Mouse (Mus musculus) forebrain, embryonic 11.5 days (tissue): ENCODE measurements at regions not wholly inside any gene's neighbourhood (a gene's known extent, or its start where the extent isn't known, plus 50 kb on each side); places are given as distances from the start of the nearest gene placed in this dataset.
"Not testable (repeated sequence)": the region's sequence is repeated elsewhere in the genome, so short reads cannot be mapped to it uniquely, and the experiment has no call there.

ENCODE experiments used
- ATAC-seq: fragments of 200-750 bp; cut with Nextera tagmentation; replicated peaks from 2 replicates; pipeline ENCODE4 v1.8.0; 2017; ENCODE audit warnings: moderate TSS enrichment; ENCODE audit not compliant: low FRiP score
- DNase-seq: peaks from one replicate; pipeline ENCODE4 v3.0.0-alpha.2; 2017; ENCODE audit warnings: low spot score
- H3K27ac ChIP-seq: fragments of 300-500 bp; sonication (generic); 2 replicates; pipeline ENCODE4 v1.5.1; 2014; ENCODE audit warnings: low read depth, low read length
- H3K27me3 ChIP-seq: fragments of 300-500 bp; sonication (generic); 2 replicates; pipeline ENCODE4 v1.6.1; 2014; ENCODE audit warnings: mild to moderate bottlenecking, low read length, mixed read lengths; ENCODE audit not compliant: control insufficient read depth, insufficient read depth
- H3K36me3 ChIP-seq: fragments of 300-500 bp; sonication (generic); 2 replicates; pipeline ENCODE4 v1.6.1; 2014; ENCODE audit warnings: mild to moderate bottlenecking, low read length, moderate library complexity, mixed read lengths; ENCODE audit not compliant: control insufficient read depth, insufficient read depth
- H3K4me1 ChIP-seq: fragments of 300-500 bp; sonication (generic); replicated peaks from 2 replicates; pipeline ENCODE4 v1.6.1; 2014; ENCODE audit warnings: low read length, mixed read lengths; ENCODE audit not compliant: control insufficient read depth, insufficient read depth
- H3K4me2 ChIP-seq: fragments of 300-500 bp; sonication (generic); 2 replicates; pipeline ENCODE4 v1.6.1; 2014; ENCODE audit warnings: low read depth, mild to moderate bottlenecking, low read length, moderate library complexity, mixed read lengths; ENCODE audit not compliant: severe bottlenecking
- H3K4me3 ChIP-seq: fragments of 300-500 bp; sonication (generic); 2 replicates; pipeline ENCODE4 v1.5.1; 2014; ENCODE audit warnings: low read depth, low read length
- H3K9ac ChIP-seq: fragments of 300-500 bp; sonication (generic); 2 replicates; pipeline ENCODE4 v1.6.1; 2014; ENCODE audit warnings: low read length
- H3K9me3 ChIP-seq: fragments of 300-500 bp; sonication (generic); 2 replicates; pipeline ENCODE4 v1.6.1; 2016; ENCODE audit warnings: low read length, mixed read lengths; ENCODE audit not compliant: control insufficient read depth
- WGBS: fragments of 180-500 bp; shearing (Covaris S2); extraction: QIAGEN DNeasy Blood & Tissue Kit; methylation state at CpG from one replicate; pipeline ENCODE4 v1.1.7; 2014; 5-methylcytosine and 5-hydroxymethylcytosine counted together

DNA sequence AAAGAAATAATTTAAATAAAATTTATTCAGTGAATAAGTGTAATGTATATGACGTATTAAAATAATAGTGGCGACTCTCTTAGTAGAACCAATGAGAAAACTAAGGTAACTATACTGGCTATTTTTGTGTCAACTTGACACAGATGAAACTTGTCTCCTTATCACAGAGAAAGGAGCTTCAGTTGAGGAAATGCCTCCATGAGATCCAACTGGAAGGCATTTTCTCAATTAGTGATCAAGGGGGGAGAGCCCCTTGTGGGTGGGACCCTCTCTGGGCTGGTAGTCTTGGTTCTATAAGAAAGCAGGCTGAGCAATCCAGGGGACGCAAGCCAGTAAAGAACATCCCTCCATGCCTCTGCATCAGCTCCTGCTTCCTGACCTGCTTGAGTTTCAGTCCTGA, 73.1 kb upstream of the Rnpc3 start:
- not testable (repeated sequence) for DNase-seq

GRCm38 (mm10) chr3:113699063-113699462, 69.1 kb upstream of the Rnpc3 start:
- H3K9me3 ChIP-seq = no peaks in the 10 kb centered on the region
- H3K4me1 ChIP-seq = no peaks in the 10 kb centered on the region
- H3K9ac ChIP-seq = no peak overlapping the region
- H3K4me2 ChIP-seq = no peak overlapping the region
- no peak overlapping the region for H3K27ac ChIP-seq
- WGBS = 54% methylated on average over 3 of the region's 3 CpGs
- no peak overlapping the region for H3K4me3 ChIP-seq
- H3K36me3 ChIP-seq = no peaks in the 10 kb centered on the region
- ATAC-seq (no peak), DNase-seq (no peak)
- H3K27me3 ChIP-seq = no peaks in the 10 kb centered on the region

More for the DNA sequence above, 73.1 kb upstream of the Rnpc3 start:
- H3K9ac ChIP-seq, H3K27me3 ChIP-seq, H3K4me1 ChIP-seq, H3K4me2 ChIP-seq, H3K4me3 ChIP-seq, H3K9me3 ChIP-seq, H3K27ac ChIP-seq, ATAC-seq, H3K36me3 ChIP-seq: not testable (repeated sequence)
- 94% methylated on average over 3 of the region's 3 CpGs for whole genome bisulfite sequencing

DNA sequence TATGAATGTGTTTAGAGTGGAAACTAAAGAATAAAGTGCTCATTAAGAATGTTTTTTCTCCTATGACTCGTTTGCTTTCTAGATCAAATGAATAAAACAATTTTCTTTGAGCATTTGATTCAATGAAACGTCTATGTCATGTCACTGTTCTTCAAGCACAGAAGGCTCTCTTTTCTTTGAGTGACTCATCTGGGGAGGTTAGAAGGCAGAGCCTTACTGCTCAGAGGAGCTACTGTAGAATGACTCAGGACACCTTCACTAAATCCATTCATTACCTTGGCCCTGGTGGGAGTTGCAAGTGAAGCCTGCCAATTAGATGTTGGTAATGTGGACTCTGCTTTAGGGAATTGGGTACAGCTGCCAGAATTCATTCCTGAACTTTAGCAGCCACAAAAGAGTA, 67.5 kb upstream of the Rnpc3 start:
- ATAC-seq = no peak

DNA sequence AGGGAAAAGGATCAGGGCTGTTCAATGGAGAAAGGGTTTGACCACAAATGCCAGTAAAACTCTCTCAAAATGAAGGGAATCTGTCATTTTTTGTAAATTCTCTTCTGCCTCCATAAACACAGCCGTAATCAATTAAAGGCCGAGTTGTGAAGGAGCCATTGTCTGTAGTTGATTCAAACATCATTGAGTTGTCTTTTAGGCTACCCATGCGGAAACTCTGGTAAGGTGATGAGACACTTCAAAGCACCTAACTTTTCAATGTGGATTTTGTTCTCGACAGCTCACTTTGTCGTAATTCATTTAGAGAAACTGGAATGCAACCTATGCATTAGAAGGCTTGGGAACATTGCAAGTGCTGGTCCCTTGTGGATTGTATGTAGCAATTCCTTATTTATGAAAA, 66.6 kb upstream of the Rnpc3 start:
- ATAC-seq (peak; percentile 61; the same call in 1 of the 2 replicates), DNase-seq (no peak)
- Histone ChIP-seq H3K9me3 (no peaks in the 10 kb centered on the region), H3K4me3 (no peak overlapping the region), H3K4me2 (no peak overlapping the region), H3K4me1 (no peaks in the 10 kb centered on the region), H3K27me3 (no peaks in the 10 kb centered on the region), H3K27ac (no peak overlapping the region), H3K9ac (no peak overlapping the region), H3K36me3 (no peaks in the 10 kb centered on the region)
- WGBS = 20% methylated on average over 5 of the region's 5 CpGs

More for the DNA sequence above, 67.5 kb upstream of the Rnpc3 start:
- Histone ChIP-seq H3K9me3 (no peaks in the 10 kb centered on the region), H3K27me3 (no peaks in the 10 kb centered on the region), H3K36me3 (no peaks in the 10 kb centered on the region), H3K4me1 (no peaks in the 10 kb centered on the region), H3K9ac (no peak overlapping the region), H3K27ac (no peak overlapping the region), H3K4me3 (no peak overlapping the region), H3K4me2 (no peak overlapping the region)
- DNase-seq = no peak
- 42% methylated on average over 2 of the region's 2 CpGs for WGBS
